Mouse (Mus musculus): ENCODE data around the gene Pdcd1lg2.

Gene Pdcd1lg2

DNA sequence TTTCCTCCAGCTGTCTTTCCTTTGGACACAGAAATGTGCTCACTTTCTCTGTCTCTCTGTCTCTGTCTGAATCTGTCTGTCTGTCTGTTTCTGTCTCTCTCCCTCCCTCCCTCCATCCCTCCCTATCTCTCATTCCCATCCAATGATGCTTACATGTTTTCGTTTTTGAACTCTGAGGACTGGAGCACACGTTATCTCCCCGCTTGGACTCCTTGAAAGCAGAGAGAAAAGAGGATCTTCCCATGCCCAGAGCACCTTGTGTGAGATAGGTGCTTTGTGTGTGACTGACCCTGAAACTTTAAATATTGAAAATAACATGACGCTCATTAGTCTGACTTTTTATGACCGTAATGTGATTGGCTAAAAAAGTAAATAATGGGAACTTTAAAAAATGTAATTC lies 62.2 kb downstream of the Pdcd1lg2 start:
- no peak for DNase-seq

DNA sequence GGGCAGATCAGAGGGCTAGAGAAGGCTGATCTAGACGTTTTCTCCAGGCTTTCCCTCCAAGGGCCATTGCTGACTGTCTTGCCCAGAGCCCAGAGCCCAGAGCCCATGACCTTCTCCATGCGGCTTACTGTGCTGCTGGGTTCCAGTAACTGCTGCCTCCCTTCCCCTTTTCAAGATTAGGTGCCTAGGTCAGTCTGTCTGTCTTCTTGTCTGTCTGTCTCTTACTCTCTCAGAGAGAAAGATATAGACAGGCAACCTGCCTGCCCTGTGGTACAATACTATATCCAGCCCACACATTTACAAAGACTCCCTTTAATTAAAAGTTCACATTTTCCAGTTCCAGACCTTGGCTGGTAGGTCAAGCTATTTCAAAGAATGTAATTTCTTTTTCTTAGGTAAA lies 64.1 kb downstream of the Pdcd1lg2 start:
- no peak for DNase-seq

DNA sequence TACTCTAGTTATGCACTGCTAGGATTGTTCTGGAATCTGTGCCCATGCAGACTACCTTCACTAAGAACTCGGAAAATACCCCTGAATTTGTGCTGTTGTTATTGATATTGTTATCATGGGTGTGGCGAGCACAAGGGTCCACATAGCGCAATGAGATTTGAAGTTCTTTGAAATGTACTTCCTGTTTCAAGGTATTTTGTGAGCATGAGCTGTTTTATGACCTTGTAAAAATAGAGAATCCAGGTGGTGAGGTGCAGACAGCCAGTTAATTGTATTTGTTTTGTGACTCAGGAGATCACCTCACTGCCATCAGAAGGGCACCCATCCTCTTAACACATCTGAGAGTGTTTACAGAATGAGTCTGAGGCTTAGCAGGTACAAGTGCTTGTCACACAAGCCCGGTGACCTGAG lies 64.5 kb downstream of the Pdcd1lg2 start:
- DNase-seq: no peak

DNA sequence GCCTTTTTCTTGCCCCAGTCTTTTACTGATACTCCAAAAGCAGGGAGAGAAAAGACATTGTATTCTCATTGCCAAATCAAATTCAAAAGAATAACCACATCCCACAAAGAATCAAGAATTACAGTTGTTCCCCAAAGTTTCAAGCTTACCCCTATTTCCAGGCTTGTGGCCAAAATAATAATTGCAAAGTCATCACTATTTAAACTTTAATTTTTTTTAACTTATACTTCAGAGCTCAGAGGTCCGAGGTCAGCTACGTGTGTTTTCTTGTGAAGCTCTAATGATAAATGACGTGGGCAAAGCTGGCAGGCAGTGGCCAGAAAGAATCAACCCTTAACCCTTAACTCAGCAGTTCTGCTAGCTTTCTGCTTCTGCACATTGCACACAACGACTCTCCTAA lies 67.9 kb downstream of the Pdcd1lg2 start:
- no peak for DNase-seq

DNA sequence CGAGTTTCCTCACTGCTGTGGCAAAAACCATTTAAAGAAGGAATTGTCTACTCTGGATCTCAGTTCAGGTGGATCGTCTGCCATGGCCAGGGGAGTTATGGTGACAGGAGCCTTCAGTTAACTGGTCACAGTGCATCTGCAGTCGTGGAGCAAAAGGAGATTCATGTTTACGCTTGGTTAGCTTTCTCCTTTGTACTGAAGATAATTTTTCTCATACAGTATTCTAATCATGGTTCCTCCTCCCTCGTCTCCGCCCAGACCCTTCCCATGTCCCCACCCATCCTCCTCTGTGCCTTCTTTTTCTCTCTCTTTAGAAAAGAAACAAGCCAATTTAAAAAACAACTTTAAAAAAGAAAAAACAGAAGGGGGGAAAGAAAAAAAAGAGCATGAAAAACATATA lies 70.9 kb downstream of the Pdcd1lg2 start:
- no peak for DNase-seq

DNA sequence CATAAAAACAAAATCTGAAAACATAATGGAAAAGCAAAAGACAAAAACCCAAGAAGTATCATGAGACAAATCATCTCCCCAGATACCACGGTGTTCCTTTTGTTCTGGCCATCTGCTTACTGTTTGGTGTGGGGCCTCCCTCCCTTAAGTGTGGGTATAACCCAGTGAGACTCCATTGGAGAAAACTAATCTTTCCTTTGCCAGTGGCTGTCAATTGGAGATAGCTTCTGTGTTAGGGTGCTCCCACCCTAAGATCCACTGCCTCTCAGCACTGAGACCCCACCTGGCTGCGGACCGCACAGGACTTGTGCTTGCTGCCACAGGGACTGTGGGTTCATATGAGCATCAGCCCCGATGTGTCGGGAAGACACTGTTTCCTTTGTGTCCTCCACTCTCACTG lies 71.4 kb downstream of the Pdcd1lg2 start:
- no peak for DNase-seq

DNA sequence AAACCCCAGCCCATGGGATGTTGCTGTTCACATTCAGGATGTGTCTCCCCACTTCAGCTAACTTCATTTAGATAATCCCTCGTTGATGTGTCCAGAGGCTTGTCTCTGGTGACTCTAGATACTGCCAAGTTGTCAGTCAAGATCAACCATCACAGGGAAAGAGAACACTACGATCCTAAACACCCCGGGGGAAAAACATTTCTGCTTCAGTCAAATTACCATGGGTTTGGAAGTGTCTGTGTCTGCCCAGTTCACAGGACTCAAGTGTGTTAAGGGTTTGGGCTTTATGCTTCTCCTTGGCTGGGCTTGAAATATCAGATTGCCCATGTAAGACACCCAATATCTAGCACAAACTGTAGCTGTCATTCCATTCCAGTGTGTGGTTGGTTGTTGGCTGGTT lies 71.9 kb downstream of the Pdcd1lg2 start:
- DNase-seq: no peak

DNA sequence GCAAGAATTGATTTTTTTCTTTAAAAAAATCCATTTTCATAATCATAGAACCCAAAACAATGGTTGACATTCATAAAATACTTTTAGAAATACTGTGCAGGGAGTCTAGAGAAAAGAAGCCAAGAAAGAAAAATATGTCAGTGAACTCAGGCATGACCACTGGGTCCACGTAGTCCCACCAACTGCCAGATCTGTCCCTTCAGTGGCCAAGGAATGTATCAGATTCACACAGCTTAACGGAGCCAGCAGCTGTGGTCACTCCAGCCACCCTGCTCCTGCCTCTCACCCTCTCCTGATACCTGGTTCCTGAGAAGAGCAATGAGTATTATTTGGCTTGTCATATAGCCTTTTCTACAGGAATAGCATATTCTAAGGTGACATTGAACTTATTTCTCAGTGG lies 72.7 kb downstream of the Pdcd1lg2 start:
- DNase-seq: no peak

DNA sequence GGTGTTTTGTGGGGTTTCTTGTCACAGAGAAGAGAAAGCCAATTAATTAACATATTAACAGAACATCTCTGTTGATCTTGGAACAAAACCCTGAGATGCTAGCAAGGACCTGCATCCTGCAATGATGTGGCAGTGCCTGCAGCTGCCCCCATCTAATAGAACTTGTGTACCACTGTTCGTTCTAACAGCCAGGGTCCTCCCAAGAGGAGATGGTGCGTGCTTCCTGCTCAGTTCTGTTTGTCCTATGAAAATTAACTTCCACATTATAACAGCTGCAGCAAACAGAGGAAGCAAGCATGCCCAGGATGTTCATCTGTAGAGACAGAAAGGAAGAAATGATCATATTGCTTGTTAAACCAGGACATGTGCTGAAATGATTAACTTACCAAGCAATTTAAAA lies 73.8 kb downstream of the Pdcd1lg2 start:
- DNase-seq: no peak

DNA sequence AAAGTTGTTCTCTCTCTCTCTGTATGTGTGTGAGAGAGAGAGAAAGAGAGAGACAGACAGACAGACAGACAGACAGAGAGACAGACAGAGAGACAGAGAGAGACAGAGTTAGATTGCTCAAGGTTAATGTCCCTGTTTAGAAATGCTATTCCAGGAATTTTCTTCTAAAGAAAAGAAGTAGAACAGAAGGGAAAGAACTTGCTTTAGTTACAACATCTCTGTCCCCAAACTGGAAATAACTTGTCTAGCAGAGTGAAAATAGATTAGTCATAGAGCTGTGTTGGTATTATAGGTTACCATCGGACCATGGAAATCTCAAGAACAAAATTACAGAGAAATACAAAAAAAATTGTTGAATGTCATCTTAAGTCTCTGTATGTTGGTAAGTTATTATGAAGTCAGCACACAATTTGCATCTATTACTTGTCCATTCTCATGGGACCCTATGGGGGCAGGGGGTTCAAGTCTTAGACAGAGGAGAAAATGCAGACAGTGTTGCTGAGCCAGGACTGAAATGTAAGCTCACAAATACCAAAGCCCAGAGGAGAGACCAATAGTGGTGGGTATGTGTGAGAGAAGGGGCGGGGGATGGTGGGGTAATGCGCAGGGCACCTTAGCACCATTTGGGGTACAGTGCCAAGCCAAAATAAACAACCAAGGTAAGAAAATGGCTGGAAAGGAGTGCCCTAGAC lies 74.7 kb downstream of the Pdcd1lg2 start:
- no peak for DNase-seq

DNA sequence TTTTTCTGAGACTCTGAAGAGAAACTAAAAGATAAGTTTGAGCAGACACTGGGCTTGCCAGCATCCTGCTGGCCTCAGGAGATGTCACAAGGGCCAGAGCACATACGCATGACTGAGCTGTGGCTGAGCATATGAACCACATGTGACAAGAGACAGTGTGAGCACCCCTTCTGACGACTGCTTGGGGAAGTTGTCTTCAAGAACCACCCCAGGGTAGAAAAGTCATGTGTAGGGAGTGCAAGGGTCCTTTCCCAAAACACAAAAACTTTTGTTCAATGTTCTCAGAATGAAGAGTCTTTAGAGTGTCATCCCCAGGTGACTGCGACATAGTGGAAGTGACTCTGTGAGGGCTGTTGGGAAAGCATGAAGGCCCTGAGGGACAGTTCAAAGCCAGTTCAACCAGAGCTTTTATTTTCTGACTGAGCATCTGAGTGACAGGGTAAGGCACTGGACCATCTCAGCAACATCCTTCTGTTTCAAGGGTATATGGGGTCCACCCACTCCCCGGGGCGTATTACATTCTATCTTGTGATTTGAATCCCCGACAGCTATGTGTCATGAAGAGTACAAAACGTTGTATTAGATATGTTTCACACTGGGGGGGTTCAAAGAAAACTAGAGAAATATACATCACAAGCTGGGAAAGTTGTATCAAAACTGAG lies 76.0 kb downstream of the Pdcd1lg2 start:
- no peak for DNase-seq

DNA sequence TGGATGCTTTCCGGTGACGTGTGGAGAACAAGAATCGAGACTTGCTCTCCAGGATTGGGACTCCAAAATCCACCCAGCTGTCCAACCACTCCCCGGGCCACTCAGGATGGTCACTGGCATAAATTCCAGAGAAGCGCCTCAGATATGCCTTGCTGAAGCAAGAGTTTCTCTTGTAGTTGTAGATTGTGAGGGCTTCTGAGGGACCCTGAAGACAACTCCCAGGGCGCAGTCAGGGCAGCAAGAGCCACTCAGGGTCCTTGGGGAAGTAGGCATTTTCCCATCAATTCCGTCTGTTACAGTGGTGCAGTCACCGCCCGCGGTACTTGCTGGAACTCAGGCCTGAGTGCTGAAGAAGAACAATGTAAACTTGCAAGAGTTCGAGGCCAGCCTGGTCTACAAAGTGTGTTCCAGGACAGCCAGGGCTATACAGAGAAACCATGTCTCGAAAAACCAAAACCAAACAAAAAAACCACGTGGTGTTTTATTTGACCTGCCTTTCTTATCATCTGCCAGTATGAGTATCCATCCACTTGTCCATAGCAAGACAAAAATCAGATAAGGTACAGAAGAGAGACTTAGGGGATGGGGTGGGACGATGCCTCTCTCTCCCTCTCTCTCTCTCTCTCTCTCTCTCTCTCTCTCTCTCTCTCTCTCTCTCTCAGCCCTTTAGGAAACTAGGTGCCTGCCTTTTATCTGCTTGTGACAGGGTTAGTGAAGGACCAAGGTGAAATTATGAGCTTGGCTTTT lies 76.8 kb downstream of the Pdcd1lg2 start:
- no peak for DNase-seq

DNA sequence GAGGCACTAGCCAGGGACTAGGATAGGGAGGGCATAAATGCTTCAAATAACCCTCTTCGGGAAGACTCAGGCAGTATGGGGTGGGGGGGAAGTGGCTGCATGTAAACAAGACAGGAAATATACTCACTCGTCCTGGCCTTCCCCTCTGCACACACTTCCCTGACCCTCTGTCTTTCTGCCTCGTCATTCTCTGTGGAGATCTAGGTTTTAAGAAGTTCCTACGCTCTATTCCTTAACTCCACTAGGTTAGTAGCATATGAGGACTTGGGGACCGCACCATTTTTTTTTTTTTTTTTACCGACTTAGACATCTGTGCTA lies 77.3 kb downstream of the Pdcd1lg2 start:
- no peak for DNase-seq

DNA sequence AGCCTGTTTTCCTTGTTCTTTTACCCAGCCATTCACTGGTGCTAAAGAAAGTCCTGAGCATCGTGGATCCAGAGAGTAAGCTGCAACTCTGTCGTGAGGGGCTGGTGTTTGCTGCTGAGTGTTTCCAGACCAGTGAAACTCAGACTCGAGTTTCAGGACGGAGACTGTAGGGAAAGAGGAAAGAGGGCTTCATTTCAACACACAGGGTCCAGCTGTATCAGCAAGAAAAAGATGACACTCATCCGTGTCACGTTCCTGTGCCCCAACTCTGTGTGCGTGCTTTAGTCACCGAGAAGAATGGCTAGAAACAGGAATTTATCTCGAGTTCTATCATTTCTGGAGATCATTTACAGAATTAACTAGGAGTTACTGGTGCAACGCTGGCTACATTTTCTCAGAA lies 77.7 kb downstream of the Pdcd1lg2 start:
- no peak for DNase-seq

DNA sequence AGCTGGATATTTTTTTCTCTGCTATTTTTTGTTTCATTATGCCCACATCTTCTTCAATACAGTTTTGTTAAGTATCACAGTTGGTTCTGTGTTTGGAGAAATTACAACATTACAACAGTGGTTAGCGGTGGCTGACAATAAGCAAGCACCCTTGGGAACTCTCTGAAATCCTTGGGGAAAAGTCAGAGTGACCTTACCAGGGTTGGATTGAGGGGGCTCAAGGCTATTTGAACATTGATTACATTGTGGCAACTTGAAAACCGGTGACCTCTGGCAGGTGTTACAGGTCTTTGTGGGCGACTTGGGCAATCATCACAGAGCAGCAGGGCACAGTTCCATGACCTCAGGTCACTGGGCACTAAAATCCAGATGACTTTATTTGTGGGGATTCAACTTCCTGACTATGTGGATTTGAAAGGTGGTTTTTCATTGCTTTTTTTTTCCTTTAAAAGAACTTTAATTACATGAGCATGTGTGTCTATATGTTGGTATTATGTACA lies 79.1 kb downstream of the Pdcd1lg2 start:
- no peak for DNase-seq

DNA sequence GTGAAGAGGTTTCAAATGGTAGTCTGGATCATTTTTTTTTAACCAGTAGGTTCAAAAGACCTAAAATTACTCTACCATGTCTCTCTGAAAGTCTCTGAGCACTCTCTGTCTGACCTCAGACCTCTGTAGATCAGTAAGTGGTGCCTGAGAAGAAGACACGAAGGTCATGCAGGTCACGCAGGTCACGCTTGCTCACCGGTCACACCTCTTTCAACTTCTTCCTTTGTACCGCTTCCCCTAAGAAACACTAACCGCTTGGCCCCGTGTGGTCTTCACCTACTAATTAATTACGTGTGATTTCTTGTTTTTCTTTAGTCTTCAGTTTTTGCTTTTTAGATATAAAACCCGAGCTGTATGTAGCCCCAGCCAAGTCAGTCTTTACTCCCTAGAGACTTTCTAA lies 80.7 kb downstream of the Pdcd1lg2 start:
- no peak for DNase-seq

DNA sequence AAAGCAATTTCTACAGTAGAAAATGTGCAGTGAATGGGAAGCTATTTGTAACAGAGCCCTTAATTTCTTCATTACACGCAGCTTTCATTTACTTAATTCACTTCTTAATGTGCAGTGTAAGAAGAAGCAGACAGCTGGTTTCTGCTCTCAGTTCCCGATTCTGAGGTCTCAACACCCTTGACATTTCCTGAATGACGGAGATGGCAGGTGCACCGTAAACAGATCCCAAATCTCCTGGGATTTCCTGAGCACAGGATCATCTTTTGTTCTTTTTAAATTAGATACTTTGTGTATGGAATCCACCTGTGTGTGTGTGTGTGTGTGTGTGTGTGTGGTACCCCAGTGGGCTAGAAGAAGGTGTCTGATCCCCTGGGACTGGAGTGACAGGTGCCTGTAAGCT lies 83.7 kb downstream of the Pdcd1lg2 start:
- DNase-seq: no peak

DNA sequence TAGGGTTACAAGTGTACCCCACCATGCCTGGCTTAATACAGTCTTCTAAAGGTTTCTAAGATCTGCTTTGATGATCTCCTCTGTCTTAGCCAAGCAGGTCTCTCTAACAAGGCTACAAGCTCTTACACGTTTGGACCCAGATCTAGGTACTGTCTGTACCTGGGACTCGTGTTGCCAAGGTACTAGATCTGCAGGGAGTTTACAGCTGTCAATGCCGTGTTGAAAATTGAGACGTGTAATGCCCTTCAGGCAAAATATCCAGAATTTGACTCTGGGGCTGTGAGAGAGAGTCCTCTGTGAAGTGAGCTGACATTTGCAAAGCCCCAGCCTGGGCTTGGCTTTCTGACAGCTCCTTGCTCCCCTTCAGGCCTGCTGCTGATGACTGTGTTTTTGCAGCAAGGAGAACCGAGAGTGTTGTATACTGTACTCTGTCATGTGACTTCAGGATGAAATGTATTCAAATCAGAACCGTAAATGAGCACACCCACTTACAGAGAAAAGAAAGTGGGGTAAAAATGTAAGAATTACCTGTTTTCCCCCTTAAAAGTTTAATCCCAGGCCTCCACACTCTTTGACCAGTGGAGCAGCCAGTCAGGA lies 85.4 kb downstream of the Pdcd1lg2 start:
- DNase-seq: no peak

DNA sequence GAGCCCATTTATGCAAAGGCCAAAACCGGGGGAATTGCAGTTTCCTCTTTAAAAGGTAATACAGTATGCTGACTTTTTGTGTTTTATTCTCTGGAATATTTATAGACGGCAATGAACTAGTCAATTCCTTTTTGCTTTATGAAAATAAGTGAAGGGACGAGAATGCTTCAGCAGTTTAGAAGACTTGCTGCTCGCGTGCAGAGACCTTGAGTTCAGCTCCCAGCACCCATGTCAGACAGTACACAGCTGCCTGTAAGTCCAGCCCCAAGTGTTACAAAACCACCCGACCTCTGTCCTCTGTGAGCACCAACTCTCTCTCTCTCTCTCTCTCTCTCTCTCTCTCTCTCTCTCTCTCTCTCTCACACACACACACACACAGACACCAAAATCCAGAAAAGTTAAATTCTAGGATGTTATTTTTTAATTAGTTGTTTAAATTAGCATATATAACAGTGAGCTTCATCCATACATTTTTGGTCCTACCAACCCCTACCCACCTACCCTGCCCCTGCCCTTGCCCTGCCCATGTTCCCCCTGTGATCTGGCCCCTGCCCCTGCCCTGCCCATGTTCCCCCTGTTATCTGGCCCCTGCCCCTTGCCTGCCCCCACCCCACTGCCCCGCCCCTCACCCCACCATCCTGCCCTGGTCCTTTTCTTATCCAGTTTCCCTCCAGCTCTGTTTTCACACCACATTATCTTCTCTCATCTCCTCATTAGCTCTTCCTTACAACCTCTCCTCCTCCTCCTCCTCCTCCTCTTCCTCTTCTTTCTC lies 86.3 kb downstream of the Pdcd1lg2 start:
- no peak for DNase-seq

DNA sequence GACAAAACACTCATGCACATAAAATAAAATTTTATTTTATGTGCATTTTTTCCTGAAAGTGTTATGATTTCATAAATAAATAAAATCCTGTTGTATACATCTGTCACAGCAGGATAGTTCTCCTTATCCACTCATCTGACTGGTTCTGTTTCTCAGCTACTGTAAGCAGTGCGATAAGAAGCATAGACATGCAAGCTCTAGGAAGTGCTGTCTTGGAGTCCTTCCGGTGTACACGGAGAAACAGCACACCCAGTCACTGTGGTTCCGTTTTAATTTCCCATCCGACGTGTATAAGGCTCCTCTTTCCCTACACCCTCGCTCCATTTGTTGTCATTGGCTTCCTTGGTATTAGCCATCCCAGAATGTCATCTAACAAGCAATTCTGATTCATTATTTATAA lies 87.2 kb downstream of the Pdcd1lg2 start:
- DNase-seq: no peak

DNA sequence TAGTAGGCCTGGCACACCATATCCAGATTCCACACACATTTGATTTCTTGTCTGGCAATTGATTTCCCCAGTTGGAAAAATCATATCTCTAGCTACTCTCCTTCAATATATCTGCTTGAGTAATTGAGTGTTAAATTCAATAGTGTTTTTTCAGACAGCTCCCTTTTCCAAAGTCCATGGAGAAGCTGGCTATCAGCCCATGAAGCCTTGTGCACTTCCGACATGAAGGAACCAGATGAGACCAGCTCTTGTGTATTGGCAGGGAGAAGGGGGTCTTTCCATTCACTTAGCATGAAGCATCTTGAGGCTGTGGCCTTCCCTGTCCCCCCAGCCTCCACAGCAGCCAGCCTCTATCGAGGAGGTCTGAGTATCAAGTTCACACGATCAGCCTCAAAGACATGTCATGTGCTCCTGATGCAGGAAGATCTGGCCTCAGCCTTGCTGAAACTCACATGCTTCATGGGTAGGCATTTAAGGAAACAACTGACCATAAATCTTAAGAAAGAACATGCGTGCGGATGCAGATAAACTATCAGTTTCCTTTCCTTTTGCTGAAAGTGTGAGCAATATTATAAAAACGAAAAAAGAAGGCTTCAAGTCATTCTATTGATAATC lies 88.2 kb downstream of the Pdcd1lg2 start:
- no peak for DNase-seq

DNA sequence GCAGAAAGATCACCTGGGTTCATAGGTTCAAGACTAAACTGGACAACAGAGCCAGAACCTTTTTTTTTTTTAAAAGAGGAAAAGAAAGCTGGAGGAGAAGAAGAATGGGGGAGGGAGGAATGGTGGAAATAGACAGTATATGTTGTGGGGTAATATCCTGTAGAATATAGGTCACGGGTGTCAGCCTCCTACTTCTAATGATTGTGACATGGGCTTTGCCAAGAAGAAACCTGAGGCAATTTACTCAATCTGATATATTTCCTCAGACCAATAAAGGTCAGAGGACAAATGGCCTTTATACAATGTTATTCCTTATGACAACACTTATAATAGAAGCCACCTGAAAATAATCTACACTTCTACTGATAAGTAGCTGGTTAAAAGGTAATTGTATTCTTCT lies 89.6 kb downstream of the Pdcd1lg2 start:
- no peak for DNase-seq

DNA sequence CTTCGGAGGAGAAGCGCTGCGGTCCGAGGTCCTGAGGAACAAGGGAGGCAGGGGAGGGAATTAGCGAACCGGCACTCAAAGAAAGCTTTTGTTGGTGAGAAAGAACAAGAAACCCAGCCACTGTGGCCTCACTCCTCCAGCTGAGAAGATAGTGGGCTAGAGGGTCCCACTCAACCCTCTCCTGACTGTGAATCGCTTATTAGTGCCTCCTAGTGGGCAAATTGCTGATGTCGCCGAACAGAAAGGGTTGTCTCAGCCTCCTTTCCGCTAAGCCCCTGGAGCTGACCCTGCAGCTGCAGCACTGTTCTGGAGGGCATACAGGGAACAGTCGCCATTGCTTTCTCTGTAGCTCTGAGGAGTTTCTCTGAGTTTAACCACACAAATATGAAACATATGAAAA lies 90.4 kb downstream of the Pdcd1lg2 start:
- DNase-seq: no peak
